Mouse (Mus musculus) lung, embryonic 14.5 days (tissue): ENCODE data around the gene Coro2a. TPM values are rescaled to one million over a fixed set of nuclear protein-coding genes. Genes with fewer than 3 reads are reported as not detected.
A peak's percentile ranks its signal among the peaks of the same experiment; 100 is the strongest.

ENCODE experiments used
- ATAC-seq: fragments of 200-750 bp; cut with Nextera tagmentation; 2 replicates; pipeline ENCODE4 v1.8.0; 2017; ENCODE audit warnings: mild to moderate bottlenecking, moderate TSS enrichment, moderate library complexity; ENCODE audit not compliant: insufficient read depth
- DNase-seq: peaks from one replicate; pipeline ENCODE4 v3.0.0-alpha.2; 2015
- H3K27ac ChIP-seq: fragments of 300-500 bp; sonication (generic); 2 replicates; pipeline ENCODE4 v1.5.1; 2014; ENCODE audit warnings: low read depth, mild to moderate bottlenecking, moderate library complexity
- H3K27me3 ChIP-seq: fragments of 300-500 bp; sonication (generic); 2 replicates; pipeline ENCODE4 v1.6.1; 2014; ENCODE audit warnings: low read length, control low read depth; ENCODE audit not compliant: insufficient read depth
- H3K36me3 ChIP-seq: fragments of 300-500 bp; sonication (generic); 2 replicates; pipeline ENCODE4 v1.6.1; 2014; ENCODE audit warnings: control low read depth; ENCODE audit not compliant: insufficient read depth
- H3K4me1 ChIP-seq: fragments of 300-500 bp; sonication (generic); 2 replicates; pipeline ENCODE4 v1.6.1; 2014; ENCODE audit warnings: antibody characterized with exemption, control low read depth; ENCODE audit not compliant: insufficient read depth
- H3K4me2 ChIP-seq: fragments of 300-500 bp; sonication (generic); 2 replicates; pipeline ENCODE4 v1.6.1; 2014; ENCODE audit warnings: mild to moderate bottlenecking
- H3K4me3 ChIP-seq: fragments of 300-500 bp; sonication (generic); 2 replicates; pipeline ENCODE4 v1.5.1; 2014; ENCODE audit warnings: low read depth, low read length
- H3K9ac ChIP-seq: fragments of 300-500 bp; sonication (generic); 2 replicates; pipeline ENCODE4 v1.6.1; 2014
- H3K9me3 ChIP-seq: fragments of 300-500 bp; sonication (generic); 2 replicates; pipeline ENCODE4 v1.6.1; 2016; ENCODE audit warnings: low read depth, low read length, control low read depth
- CTCF ChIP-seq: IDR thresholded peaks from 2 replicates; pipeline ENCODE4 v1.5.1; 2016; ENCODE audit warnings: antibody characterized with exemption, low read depth
- WGBS: fragments of 180-500 bp; shearing (Covaris S2); extraction: QIAGEN DNeasy Blood & Tissue Kit; methylation state at CpG from one replicate; pipeline ENCODE4 v1.1.7; 2014; 5-methylcytosine and 5-hydroxymethylcytosine counted together
- polyA plus RNA-seq: library from polyadenylated mRNA; unstranded; fragments of >200 nt; fragmentation: Nextera tagmentation; extraction: Ambion mirVana; gene quantifications from 2 replicates; pipeline ENCODE4 v1.2.1, GENCODE M21; 2014

Gene Coro2a
- polyA plus RNA-seq, 1 experiment from 2014 or later = 3.3 TPM

DNA sequence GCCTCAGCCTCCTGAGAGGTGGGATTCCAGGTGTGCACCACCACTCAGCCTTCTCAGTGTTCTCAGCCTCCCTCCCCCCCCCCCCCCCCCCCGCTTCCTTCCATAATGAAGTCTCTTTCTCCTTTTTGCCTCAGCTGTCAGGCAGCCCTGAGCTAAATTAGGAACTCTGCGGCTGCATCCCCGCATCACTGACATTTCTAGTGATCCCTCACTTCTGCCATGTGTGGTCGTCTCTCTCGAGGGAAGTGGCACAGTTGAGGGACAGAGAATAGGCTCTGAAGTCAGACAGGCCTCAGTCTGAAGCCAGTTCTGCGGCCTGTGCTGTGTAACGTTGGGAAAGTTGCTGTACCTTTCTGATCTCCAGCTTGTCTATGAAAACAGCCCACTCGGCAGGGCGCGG lies 52.0 kb downstream of the Coro2a start:
- DNase-seq (no peak), ATAC-seq (no peak)
- TF ChIP-seq CTCF = no peak
- H3K9ac ChIP-seq = no peak overlapping the region
- H3K4me2 ChIP-seq = no peak overlapping the region
- 76% methylated on average over 9 of the region's 10 CpGs for WGBS
- no peaks in the 10 kb centered on the region for H3K27me3 ChIP-seq
- H3K36me3 ChIP-seq = no peaks in the 10 kb centered on the region
- H3K4me3 ChIP-seq = no peak overlapping the region
- H3K27ac ChIP-seq = no peak overlapping the region
- no peaks in the 10 kb centered on the region for H3K9me3 ChIP-seq
- H3K4me1 ChIP-seq = no peaks in the 10 kb centered on the region

DNA sequence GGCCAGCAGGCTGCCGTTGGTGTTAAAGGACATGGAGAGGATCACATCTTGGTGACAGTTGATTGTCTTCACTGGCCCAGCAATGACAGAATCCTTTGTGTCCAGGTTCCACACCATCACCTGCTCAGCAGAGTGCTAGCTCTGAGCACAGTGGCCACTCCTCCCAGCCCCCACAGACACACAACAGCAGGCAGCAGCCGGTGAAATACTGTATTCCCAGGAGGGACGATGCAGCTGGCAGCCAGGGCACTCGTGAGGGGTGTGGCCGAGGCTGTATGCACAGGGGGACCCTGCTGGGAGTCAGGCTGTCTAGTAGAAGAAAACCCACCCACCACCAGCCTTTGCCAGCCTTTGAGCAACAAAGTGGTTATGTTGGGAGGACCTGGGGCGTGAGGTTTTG lies 55.3 kb downstream of the Coro2a start:
- Histone ChIP-seq H3K4me3 (no peak overlapping the region), H3K27me3 (no peaks in the 10 kb centered on the region), H3K9ac (no peak overlapping the region), H3K9me3 (no peaks in the 10 kb centered on the region), H3K36me3 (no peaks in the 10 kb centered on the region), H3K4me1 (no peaks in the 10 kb centered on the region), H3K4me2 (no peak overlapping the region), H3K27ac (no peak overlapping the region)
- ATAC-seq = no peak
- WGBS = 35% methylated on average over 6 of the region's 6 CpGs
- DNase-seq = no peak
- TF ChIP-seq CTCF = 0 out of 2 replicates have a peak, but pooled peaks have one; percentile 3

DNA sequence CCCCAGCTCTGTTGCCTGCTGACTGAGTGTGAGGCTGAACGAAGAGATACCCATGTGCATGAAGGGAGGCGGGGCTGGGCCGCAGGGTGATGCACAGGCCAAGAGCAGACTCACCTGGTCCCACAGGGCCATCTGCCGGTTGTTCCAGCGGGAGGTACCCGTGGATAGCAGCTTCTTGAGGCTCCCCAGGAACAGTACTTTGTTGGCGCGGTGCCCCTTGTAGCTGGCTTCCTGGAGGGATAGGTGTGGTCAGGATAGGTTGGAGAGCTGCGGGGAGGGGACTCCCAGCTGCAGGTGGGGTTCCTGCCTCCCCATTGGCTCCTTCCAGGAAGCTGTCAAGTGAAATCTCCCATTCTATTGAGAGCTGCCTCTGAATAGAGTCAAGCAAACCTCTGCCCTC lies 56.5 kb downstream of the Coro2a start:
- Histone ChIP-seq H3K27me3 (no peaks in the 10 kb centered on the region), H3K4me1 (no peaks in the 10 kb centered on the region), H3K9ac (no peak overlapping the region), H3K9me3 (no peaks in the 10 kb centered on the region), H3K36me3 (no peaks in the 10 kb centered on the region), H3K4me3 (no peak overlapping the region), H3K27ac (no peak overlapping the region), H3K4me2 (no peak overlapping the region)
- DNase-seq (peak; percentile 47), ATAC-seq (no peak)
- TF ChIP-seq CTCF = peak; percentile 20; the same call in 1 of the 2 replicates
- WGBS = 13% methylated on average over 9 of the region's 9 CpGs

DNA sequence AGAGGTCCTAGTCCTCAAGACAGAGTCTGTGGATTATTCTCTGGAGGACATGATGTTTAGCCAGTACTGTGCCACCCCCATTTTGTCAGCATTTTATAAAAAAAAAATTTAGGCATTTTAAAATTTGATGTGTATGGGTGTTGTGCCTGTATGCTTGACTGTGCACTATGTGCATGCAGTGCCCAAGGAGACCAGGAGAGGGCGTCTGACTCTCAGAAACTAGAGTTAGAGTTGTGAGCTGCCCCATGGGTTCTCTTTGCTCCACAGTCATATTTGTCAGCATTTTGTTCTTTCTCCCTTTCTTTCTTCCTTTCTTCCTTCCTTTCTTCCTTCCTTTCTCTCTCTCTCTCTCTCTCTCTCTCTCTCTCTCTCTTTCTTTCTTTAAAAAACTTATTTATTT lies 57.7 kb downstream of the Coro2a start:
- Histone ChIP-seq H3K36me3 (no peaks in the 10 kb centered on the region), H3K4me1 (no peaks in the 10 kb centered on the region), H3K9me3 (no peaks in the 10 kb centered on the region), H3K4me3 (no peak overlapping the region), H3K4me2 (no peak overlapping the region), H3K9ac (no peak overlapping the region), H3K27me3 (no peaks in the 10 kb centered on the region), H3K27ac (no peak overlapping the region)
- 23% methylated on average over 1 of the region's 1 CpGs for WGBS
- TF ChIP-seq CTCF = peak; percentile 41
- DNase-seq (peak; percentile 28), ATAC-seq (no peak)

DNA sequence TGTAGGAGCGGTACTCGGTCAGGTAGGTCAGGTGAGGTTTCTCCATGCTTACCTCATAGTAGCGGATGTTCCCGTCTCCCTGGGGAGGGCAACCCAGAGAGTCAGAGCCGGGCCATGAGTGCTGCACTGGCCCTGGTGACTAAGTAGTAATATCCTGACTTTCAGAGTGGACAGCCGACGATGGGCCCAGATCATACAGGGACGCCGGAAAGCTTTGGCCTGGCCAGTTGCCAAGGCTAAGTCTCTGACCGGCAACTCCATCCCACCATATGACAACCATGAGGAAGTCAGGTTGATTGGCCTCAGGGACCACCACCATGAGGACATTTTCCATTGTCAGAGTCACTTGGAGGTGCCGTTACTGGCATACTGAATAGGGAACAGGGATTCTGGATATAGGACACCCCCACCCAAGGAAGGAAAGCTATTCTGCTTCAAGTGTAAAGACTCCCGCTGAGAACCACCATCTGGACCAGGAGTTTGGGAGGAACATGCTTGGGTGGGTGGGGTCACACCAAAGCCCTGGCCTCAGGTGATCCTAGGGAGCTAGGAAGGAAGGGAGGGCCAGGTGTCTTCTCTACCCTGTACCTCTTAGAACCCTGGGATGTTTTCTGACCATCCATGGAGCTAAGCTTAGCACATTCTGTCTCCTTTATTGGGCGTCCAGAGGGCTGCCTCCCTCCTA lies 58.5 kb downstream of the Coro2a start:
- no peaks in the 10 kb centered on the region; the same call in 1 of the 2 replicates for H3K27me3 ChIP-seq

DNA sequence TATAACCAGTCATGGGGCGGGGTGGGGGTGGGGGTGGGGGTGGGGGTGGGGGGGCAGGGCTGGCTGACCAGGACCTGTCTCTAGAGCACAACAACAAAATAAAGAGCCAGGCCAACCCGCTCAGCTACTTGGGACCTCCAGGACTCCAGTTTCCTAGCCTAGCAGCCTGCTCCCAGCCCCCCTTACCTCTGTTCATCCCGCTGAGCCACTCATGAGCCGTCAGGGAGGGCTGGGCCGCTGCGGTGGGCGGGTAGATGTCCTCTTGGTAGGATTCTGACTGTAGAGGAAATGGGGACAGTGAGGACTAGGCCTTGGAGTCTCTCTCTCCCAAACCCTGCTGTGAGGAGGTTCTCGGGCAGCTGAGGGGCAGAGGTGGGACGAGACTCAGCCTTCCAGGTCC lies 60.3 kb downstream of the Coro2a start:
- TF ChIP-seq CTCF = no peak
- no peak for DNase-seq
- WGBS = 41% methylated on average over 9 of the region's 9 CpGs
- Histone ChIP-seq H3K27ac (no peak overlapping the region), H3K36me3 (no peaks in the 10 kb centered on the region), H3K4me2 (no peak overlapping the region), H3K27me3 (peaks cover 12% of the 10 kb centered on the region), H3K4me1 (no peaks in the 10 kb centered on the region), H3K9ac (no peak overlapping the region), H3K9me3 (no peaks in the 10 kb centered on the region), H3K4me3 (no peak overlapping the region)
- ATAC-seq = no peak

More for the DNA sequence above, 58.5 kb downstream of the Coro2a start:
- no peak overlapping the region for H3K4me3 ChIP-seq
- DNase-seq = no peak
- H3K9me3 ChIP-seq = no peaks in the 10 kb centered on the region
- 80% methylated on average over 13 of the region's 13 CpGs for WGBS
- H3K36me3 ChIP-seq = no peaks in the 10 kb centered on the region
- ATAC-seq = no peak
- TF ChIP-seq CTCF = no peak
- no peaks in the 10 kb centered on the region for H3K4me1 ChIP-seq
- H3K4me2 ChIP-seq = no peak overlapping the region
- no peak overlapping the region for H3K27ac ChIP-seq
- no peak overlapping the region for H3K9ac ChIP-seq

DNA sequence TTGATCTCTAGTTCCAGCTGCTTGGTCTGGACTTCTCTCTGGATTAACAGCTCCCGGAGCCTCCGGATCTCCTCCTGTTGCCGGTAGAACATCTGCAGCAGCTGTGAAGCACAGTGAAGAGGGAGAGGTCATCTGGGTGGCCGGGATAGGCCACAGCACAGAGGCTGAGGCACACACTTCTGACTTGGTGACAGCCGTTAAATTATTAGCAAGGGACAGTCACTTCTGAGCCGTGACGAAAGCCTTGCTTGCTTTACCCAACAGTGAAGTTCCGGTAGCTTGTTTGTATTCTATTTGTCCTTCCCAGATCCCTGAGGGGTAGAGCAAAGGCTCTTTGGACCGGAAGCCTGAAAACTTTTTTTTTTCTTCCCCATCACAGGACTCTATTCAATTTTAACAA lies 62.8 kb downstream of the Coro2a start:
- Histone ChIP-seq H3K36me3 (no peaks in the 10 kb centered on the region), H3K27me3 (peaks cover 38% of the 10 kb centered on the region), H3K27ac (no peak overlapping the region), H3K4me3 (no peak overlapping the region), H3K4me2 (no peak overlapping the region), H3K4me1 (peaks cover 4% of the 10 kb centered on the region; the same call in 1 of the 2 replicates), H3K9me3 (no peaks in the 10 kb centered on the region), H3K9ac (no peak overlapping the region)
- DNase-seq = no peak
- ATAC-seq = no peak
- TF ChIP-seq CTCF = no peak
- WGBS = 49% methylated on average over 9 of the region's 9 CpGs
